Mouse (Mus musculus): Measurements from ENCODE around the gene Asic2.

DNA sequence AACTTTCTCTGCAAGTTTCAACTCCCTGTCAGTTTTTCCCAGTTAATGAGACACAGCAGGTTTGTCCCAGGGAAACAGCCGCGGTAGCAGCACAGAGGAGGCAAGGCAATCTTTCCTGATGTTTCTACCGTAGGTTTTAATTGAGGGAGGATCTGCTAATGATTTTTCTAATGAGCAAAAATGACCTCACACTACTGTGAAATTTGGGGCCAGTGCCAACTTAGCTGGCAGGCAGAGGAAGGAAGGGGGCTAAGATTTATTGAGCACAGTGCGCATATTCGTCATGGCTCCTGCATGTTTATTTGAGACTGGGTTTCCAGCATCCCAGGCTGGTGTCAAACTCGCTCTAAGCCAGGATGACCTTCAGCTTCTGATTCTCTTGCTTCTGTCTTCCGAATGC lies 957.5 kb downstream of the Asic2 start:
- TF ChIP-seq CTCF (IDR thresholded peaks at IDR 0.05; ENCODE audit: low read depth, low read length) (no peak), POLR2A (IDR thresholded peaks at IDR 0.05; ENCODE audit: extremely low read depth, insufficient read depth, low read length) (no peak)

Data from liver, adult 2 months (tissue).